Mouse (Mus musculus) right cerebral cortex, postnatal 4 days (tissue): ENCODE measurements around the gene Prkar1b.
A peak's percentile ranks its signal among the peaks of the same experiment; 100 is the strongest.

Source experiments
- DNase-seq: peaks from one replicate; pipeline ENCODE4 v3.0.0-alpha.2; 2022

Prkar1b gene

DNA sequence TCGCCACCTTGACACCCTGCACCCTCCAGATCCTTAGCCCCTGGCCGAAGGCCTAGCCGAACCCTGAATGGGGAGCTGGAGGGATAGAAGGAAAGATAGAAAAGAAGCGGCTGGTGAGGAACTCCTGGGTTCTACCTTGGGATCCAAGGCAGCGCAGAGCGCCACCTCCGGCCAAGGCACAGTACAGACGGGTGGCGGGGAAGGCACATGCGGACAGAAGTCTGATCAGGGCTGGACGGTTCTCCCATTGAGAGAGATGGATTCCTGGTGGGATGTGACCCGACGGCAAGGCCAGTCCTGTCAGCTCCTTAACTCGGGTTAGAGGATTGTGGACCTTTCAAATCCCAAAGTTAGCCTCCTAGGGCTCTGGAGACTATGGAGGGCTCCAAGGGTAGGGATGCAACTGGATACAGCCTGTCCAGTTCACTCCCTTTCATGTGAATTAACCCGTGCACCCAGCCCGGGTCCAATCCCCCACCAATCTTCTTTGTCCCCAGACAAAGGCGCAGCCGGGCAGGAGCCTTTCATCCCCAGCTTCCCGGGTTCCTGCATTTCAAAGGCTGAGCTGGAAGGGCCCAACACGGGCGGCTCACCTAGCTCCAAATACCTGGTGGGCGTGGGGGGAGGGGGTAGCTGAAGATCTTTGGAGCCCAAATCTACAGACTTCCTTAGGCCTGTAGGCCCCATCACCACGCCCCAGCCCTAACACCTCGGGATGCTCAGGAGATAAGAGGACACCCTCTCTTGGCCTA, 153.3 kb downstream of the Prkar1b start:
- DNase-seq = peak; percentile 57

DNA sequence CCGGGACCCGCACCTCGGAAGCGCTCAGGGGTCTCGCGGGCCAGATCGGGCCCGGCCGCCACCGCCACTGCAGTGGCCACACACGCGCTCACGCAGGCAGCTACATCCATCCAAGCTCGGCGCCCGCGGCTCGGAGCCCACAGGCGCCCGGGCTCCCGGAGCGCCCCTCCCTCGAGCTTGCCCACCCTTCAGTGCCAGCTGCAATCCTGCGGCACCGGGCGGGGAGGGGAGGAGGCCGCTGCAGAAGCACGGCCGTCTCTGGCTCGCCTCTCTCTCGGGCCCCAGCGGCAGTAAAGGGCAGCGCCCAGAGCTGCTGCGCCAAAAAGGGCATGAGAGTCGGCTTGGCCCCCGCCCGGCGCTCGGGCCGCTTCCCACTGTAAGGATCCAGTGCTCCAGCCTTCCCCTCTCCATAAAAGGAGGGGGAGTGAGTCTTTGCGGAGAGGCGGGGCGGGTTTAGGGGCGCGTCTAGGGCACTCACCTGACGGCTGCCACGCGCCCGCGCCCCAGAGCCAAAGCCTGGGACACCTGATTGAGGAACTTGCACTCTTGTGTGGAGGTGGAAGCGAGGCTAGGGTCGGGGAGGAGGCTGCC, 154.0 kb downstream of the Prkar1b start:
- peak; percentile 71 for DNase-seq

DNA sequence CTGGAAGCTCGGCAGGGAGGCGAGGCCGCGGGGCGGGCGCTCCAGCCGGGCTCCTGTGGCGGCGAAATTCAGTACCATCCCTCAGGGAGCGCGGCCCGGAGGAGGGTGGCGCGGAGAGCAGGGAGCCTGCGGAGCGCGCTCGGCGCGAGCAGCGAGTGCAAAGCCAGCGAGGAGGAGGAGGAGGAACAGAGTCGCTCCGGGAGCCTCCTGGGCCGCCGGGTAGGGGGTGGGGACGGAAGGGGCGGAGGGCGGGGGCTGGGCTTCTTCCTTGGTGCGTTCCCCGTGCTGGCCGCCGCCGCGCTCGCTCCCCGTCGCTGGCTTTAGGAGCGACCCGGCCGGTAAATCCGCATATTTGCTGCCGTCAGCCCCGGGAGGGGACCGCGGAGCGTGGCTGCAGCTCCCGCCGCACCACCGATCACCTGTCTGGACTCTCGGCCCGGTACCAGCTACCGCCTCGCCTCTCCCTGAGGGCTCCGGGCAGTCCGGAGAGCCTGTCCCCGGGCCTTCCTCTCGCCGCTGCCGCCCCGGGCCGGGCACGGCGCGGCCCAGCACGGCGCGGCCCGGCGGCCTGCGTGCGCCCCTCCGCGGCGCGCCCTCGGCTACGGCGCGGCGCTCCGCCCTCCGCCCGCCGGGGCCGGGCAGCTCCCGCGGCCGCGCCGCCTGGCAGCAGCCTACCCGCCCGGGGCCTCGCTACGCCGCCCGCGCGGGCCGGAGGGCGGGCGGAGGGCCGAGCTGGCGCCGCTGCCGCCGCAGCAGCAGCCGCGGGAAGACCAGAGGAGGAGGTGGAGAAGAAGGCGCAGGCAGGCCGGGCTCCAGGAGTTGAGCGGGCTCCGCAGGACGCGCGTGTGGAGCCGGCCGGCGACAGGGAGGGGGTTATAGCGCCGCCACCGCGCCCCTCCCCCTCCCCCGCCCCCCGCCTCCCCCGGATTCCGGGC, 154.7 kb downstream of the Prkar1b start:
- DNase-seq = peak; percentile 77

DNA sequence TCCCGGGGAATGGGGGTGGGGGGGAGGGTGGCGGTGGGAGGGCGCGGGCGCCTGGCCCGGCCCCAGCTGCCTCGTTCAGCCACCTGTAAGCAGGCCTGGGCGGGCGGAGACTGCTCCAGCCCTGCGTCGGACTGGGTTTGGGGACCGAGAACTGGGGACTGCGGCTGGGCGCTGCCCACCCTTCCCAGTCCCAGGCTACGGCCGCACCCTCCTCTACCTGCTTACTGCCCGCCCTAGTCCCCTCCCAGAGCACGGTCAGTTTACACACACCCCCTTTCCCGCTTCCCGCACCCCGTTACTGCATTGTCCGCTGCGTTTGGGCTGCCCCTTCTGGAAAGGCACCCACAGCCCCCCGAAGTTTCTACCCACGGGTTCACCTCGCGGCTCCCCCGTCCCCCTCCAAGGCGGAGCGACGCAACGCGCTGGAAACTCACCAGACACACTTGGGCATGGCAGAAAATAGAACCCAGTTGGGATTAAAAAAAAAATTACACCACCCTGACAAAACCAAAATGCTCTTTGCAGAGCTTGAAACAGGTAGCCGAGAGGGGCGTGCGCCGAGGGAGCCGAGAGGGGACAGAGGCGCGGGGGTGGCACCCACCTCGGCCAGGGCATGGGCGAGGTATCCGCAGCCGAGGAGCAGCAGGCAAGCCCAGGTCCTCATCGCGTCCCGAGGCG, 155.6 kb downstream of the Prkar1b start:
- DNase-seq = peak; percentile 25

DNA sequence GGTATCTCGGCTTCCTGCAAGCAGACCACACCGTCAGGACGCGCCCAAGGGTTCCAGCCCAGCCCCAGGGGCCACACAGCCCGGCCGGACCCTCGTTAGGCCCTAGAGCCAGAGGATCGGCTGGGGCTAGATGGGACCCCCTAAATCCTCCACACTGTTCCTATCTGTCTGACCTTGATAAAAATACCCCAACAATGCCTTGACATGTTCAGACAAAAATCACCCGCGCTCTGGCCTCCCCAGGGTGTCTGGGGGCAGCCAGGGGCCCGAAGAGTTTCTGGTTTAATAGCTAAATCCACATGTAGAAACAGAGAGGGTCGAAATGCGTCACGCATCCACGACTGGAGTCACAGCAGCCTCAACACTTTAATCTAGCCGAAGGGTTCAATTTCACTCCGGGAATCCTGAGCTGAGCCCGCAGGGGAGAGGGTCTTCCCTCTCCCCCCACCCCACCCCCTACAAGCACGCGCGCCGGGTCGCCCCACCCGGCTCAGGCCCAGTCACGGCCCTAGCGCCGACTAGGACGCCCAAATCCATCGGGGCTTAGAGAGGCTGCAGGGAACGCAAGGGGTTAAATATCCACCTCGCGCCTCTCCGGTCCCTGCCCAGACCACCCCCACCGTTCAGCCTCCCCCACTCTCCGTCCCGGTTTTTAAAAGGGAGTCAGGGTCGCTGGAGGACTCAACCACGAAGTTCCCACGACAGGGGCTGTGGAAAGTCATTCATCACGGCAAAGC, 156.3 kb downstream of the Prkar1b start:
- no peak for DNase-seq

DNA sequence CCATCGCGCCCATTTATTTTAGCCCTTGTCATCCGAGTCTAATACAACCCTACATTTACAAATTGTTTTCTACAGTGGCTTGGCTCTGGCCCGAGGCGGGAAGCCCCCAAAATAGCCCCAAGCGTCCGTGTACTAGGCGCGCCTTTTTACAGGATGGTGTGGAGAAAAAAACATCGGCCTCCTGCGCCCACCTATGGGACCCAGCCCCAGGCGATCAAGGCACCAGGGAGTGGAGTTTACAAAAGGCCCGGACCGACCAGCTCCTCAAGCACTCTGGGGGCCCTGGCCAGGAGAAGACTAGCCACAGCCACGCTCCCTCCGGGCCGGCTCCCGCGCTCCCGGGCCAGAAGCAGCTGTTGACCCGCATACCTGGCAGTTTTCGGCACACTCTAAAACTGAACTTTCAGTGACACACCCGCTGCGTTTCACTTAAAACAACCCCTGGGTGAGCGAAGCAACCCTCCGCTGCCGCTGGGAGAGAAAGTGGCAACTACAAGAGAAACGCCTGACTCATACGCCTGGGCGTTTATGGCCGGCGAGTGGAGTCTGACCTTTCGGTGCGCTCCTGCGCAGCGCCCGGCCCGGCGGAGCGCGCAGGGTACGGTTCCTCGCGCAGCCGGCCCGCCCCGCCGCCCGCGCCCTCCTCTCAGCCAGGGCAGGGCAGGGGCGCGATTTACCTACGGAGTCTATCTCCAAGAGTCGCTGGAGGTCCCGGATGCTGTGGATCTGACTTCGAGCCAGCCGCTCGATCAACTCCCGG, 157.0 kb downstream of the Prkar1b start:
- DNase-seq = no peak

DNA sequence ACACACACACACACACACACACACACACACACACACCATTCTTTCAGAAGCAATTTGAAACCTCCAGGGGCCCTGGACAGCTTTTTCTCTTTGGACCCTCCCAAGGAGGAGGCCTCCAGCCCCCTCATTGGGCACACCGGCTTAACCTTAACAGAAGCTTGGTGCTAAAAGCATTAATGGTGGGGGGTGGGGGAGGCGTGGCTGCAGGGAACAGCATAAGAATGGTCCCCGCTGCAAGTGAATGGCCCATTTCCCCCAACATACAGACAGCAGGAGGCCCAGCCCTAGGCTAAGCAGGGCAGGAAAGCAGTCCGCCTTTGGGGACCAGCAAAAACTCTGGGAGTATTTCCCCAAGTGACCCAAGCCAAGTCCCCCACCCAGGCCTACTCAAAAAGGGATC, 158.1 kb downstream of the Prkar1b start:
- no peak for DNase-seq

DNA sequence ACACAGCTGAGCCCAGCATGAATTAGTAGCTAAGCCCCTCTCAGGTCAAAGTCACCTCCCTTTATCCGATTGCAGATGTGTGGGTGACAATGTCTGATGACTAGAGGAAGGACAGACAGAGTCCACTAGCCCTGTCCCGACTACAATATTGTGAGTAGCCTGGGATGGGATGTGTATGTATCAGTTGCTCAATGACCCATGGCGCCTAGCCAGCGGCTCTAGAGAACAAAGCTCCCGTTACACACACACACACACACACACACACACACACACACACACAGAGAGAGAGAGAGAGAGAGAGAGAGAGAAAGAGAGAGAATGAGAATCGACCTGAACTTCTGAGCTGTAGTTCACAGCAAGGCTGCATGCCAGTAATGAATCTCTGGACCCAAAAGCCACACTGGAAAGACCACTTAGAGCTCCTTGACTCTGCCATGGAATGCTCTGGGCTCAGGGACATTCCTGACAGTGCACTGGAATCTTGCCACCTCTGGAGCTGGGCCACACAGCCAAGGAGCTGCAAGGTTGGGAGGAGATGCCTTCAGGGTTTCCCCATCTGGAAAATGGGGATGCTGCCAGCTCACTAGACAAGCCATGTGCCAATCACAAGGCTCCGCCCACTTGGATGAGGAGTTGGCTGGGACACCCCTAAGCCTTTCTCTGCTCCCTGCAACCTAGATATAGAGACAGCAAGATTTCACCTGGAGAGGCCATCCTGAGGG, 159.0 kb downstream of the Prkar1b start:
- no peak for DNase-seq

DNA sequence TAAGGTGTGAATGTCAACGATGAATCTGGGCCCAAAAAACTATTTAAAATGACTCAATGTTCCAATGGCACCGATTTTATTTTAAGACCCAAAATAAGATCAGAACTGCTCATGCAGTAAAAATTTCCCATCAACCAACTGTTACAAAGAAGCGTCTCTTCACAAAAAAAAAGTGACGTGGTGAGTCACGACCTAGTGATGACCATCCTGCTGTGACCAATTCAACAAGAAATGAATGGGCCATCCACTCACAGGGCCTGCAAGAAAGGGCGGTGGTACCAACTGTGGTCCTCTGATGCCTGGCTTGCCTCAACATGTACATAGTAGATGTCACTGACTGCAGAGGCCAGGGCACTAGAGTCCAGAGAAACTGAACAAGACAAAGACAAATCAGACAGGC, 160.2 kb downstream of the Prkar1b start:
- DNase-seq = no peak

DNA sequence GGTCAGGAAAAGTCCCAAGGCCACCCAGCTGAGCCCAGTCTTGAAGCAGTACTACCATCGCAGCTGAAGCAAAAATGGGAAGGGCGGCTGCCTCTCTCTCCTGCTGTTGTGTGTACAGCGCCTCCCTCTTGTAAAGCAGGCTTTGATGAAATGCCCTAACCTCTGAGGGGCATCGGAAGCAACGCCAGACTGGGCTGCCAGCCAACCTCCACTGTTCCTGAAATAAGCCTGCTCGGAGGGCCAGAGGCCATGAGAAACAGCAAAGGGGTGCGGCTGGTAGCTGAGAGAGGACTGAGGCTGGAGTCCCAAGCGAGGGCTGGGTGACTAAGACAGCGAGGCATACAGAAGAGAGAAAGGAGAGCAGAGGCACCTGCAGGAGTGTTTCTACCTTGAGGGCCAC, 161.0 kb downstream of the Prkar1b start:
- DNase-seq = no peak

DNA sequence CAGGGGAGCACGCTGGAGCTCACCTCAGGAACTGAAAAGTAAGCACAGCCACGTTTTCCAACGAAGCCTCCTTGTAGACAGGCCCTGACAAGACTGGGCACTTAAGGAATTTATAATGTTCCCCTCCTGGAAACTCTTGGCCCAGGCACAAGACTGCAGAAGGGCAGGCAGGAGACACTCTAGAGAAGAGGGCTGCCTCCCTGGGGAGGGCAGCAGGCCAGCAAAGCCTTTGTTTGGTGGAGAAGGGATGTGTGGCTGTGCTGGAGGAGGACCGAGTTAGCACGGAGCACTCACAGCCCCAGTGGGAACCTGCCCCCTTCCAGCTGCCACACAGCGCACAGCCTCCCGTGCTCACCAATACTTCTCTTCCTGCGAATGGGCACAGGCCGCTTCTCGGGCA, 161.8 kb downstream of the Prkar1b start:
- no peak for DNase-seq

DNA sequence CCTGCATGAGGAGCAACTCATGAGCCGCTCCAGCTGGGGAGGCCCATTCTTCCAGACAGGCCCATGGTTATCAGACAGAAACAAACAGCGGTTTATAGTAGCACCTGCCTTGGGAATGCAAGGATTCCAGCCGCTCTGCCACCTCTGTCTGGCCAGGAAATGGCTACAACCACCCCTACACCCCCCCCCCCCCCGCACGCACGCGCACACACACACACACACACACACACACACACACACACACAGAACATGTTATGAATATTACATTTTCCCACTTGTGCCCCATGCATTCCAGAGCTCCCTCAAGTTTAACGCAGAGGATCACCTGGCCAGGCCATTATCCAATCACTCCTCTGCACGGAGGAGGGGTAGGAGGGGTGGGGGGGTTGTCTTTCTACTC, 167.9 kb downstream of the Prkar1b start:
- DNase-seq = no peak

DNA sequence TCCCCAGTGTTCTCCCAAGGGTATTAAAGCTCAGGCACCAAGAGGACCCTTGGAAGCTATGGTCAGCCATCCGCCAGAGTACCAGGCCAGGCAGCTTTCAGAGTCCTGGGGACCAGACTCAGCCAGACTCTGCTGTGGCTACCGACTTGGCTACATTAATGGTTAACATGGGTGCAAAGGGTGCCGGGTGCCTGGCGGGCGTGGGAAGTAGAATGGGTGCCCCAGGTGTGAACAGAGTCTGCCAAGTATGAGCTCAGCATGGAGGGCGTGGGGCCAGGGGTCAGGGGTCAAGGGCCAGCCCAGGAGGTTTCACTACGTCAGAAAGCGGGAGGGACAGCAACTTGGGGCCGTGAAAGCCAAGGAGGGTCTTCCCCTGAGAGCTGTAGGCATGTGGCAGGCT, 169.2 kb downstream of the Prkar1b start:
- DNase-seq = no peak

DNA sequence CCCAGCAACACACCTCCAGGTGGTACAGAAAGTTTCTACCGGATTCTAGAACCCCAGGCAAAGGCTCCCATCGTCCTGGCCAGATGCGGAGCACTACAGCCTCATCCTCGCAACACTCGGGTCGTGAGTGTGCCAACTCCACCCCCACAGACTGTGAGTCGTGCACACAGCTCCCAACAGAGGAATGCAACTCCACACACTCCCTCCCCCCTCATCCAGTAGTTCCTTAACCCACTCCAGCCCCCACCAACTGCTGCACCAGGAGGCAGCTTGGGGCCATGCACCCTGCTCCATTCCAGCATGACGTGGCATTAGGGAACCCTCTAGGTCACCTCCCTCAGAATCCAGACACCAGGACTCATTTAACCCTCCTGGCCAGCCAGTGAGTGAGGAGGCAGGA, 170.0 kb downstream of the Prkar1b start:
- DNase-seq = no peak

DNA sequence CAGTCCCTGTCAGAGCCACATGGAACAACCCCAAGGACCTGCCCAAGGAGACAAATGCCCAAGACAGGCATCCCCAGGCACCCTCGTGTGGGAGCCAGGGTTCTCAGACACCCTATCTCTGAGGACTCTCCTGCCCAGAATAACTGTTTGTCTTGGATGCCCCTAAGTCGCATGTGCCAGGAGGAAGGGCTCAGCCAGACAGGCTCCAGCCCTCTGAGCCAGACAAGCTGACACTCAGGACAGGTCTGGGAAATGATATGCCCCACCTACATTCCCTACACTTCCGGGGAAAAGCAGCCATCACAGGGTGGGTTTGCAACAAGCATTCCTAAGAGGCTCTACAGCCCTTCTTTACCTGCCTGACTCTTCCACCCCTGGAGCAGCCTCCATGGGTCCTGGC, 172.0 kb downstream of the Prkar1b start:
- no peak for DNase-seq

DNA sequence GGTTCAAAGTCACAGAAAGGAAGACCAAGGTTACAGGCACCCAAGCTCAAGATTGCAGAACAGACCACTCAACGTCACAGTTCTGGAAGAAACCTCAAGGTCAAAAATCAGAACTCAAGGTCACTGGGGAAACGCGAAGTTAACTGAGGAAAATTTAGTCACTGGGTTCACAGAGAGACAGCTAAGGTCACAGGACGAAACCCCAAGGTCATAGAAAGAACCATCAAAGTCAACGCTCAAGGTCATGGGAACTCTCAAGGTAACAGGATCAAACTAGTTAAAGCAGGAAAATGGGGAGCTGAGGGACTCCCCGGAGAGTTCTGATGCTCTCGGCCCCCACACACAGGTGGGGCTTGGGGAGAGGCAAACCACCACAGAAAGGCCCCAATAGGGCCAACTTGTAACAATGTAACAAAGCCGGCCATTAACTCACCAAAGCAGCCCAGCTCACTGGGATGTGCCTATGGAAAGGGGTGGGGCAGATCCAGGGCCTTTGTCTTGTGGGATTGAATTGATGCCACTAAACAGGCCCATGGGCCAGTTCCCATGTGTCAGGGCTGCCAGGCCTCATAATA, 174.8 kb downstream of the Prkar1b start:
- DNase-seq = no peak

DNA sequence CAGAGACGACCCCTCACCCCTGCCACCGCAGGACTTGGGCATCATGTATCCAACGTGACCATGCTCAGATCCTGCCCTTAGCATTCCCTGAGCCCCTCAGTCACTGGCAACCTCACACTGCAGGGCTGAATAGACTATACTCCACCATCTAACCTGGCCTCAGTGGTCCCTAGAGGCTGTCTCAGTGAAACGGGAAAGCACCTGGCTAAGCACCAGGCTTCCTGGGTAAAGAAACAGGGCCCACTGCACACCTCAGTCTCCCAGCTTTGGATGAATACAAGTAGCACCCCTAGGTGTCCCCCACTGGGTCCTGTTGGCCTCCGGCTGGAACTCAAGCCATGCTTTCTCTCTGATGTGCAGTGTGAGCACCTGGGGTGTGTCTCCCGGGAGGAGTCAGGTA, 176.3 kb downstream of the Prkar1b start:
- no peak for DNase-seq

DNA sequence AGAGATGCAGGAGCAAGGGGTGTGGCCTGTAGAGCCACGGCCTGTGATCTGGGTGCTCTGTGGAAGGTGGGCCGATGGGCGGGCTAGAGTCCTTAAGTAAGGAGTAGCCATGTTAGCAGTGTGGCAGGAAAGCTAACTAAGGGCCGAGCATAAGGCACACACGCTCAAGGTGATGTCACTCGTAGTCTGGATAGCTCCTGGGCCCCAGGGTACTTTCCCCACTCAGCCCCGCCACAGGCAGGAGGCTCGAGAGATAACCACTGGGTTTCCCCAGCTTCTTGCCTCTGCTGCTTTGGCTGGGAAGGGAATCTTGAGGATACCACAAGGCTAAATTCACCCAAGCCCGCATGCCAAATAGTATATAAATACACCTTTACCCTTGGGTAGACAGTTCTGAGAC, 178.4 kb downstream of the Prkar1b start:
- DNase-seq = no peak

DNA sequence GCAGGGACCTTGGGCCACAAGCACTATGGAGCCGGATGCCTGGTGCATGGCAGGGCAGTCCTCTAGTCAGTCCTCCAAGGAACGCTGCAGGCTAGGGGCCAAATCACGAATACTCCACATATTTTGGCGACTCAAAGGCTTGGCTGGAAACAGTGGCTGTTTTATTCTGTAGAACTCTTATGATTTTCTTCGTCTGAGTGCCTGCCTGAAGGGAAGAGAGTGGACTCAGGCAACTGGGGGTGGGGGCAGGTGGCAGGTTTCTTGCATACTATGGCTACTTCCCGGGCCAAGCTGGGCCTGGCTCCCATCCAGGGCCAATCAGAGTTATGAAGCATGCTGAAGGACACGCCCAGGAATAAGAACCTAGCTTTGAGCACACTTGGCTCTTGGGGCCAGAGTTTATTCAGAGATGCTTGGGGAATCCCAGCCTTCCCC, 179.7 kb downstream of the Prkar1b start:
- DNase-seq = no peak
